Mouse (Mus musculus): Measurements from ENCODE around the gene Txndc12. TPM values are rescaled to one million over a fixed set of nuclear protein-coding genes. Genes with fewer than 3 reads are reported as not detected.

Gene Txndc12
- polyA plus RNA-seq, 1 experiment from 2014 or later, result 79.0 TPM

DNA sequence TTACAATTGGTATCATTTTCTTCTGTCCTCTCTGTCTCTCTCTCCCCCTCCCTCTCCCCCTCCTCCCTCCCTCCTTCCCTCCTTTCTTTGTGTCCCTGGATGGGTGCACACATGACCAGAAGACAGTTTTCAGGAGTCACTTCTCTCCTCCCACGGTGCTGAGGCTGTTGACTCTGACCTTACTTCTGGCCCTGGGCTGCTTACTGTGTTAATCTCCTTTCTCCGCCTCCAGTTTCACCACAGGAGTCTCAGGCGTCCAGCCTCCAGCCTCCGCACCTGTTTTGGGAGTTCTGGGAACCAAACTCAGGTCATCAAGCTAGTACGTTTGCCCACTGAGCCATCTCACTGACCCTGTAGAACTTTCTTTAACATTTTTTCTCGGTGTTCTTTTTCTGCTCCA, 69.7 kb downstream of the Txndc12 start:
- Histone ChIP-seq H3K27me3 (ENCODE audit: control insufficient read depth, insufficient read depth, low read length) (no peaks in the 10 kb centered on the region), H3K4me3 (replicated peaks; ENCODE audit: low read depth, low read length) (no peak overlapping the region), H3K36me3 (ENCODE audit: control insufficient read depth, insufficient read depth, low read length) (no peaks in the 10 kb centered on the region), H3K9me3 (ENCODE audit: control insufficient read depth, low read length) (no peaks in the 10 kb centered on the region; the same call in 1 of the 2 replicates), H3K9ac (replicated peaks; ENCODE audit: low read length) (no peak overlapping the region), H3K4me1 (ENCODE audit: control insufficient read depth, insufficient read depth, low read length) (peaks cover 8% of the 10 kb centered on the region), H3K27ac (replicated peaks; ENCODE audit: low read depth, low read length) (no peak overlapping the region), H3K4me2 (ENCODE audit: low read length) (no peak overlapping the region)
- ATAC-seq (ENCODE audit: low FRiP score, low TSS enrichment), result no peak
- 36% methylated on average over 6 of the region's 6 CpGs for WGBS
- DNase-seq, result no peak

DNA sequence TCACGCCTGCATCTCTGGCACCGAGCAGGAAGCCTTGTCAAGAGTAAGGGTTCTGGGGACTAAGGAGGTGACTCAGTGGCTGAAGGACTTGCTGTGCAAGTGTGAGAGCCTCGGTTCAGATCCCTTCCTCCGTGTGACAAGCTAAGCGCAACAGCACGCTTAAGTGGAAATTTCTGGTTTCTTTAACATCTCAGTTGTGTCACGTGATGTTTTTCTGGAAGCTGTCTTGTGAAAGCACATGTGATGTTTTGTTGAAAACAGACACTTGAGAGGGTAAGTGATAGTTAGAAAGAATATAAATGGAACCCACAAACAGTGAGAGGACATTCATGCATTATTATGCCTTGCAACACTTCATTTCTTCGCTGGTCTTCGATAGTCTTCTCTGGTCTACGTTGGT, 70.4 kb downstream of the Txndc12 start:
- ATAC-seq (ENCODE audit: low FRiP score, low TSS enrichment) (no peak), DNase-seq (no peak)
- Histone ChIP-seq H3K4me1 (ENCODE audit: control insufficient read depth, insufficient read depth, low read length) (peaks cover 5% of the 10 kb centered on the region; the same call in 1 of the 2 replicates), H3K27ac (replicated peaks; ENCODE audit: low read depth, low read length) (no peak overlapping the region), H3K4me2 (ENCODE audit: low read length) (no peak overlapping the region), H3K4me3 (replicated peaks; ENCODE audit: low read depth, low read length) (no peak overlapping the region), H3K27me3 (ENCODE audit: control insufficient read depth, insufficient read depth, low read length) (no peaks in the 10 kb centered on the region), H3K9me3 (ENCODE audit: control insufficient read depth, low read length) (no peaks in the 10 kb centered on the region; the same call in 1 of the 2 replicates), H3K9ac (replicated peaks; ENCODE audit: low read length) (no peak overlapping the region), H3K36me3 (ENCODE audit: control insufficient read depth, insufficient read depth, low read length) (no peaks in the 10 kb centered on the region)
- WGBS, result 92% methylated on average over 10 of the region's 10 CpGs

- Histone ChIP-seq H3K27ac (replicated peaks; ENCODE audit: low read depth, low read length) (no peak overlapping the region), H3K4me2 (ENCODE audit: low read length) (no peak overlapping the region), H3K4me1 (ENCODE audit: control insufficient read depth, insufficient read depth, low read length) (peaks cover 5% of the 10 kb centered on the region; the same call in 1 of the 2 replicates), H3K9me3 (ENCODE audit: control insufficient read depth, low read length) (no peaks in the 10 kb centered on the region; the same call in 1 of the 2 replicates), H3K27me3 (ENCODE audit: control insufficient read depth, insufficient read depth, low read length) (no peaks in the 10 kb centered on the region), H3K4me3 (replicated peaks; ENCODE audit: low read depth, low read length) (no peak overlapping the region), H3K9ac (replicated peaks; ENCODE audit: low read length) (no peak overlapping the region), H3K36me3 (ENCODE audit: control insufficient read depth, insufficient read depth, low read length) (no peaks in the 10 kb centered on the region)
- DNase-seq (peak; percentile 34), ATAC-seq (ENCODE audit: low FRiP score, low TSS enrichment) (no peak)
- 25% methylated on average over 6 of the region's 6 CpGs for WGBS
These were observed 71.5 kb downstream of the Txndc12 start for GRCm38 (mm10) chr4:108905859-108906258.

GRCm38 (mm10) chr4:108907475-108907874, 73.1 kb downstream of the Txndc12 start:
- ATAC-seq (ENCODE audit: low FRiP score, low TSS enrichment) (no peak), DNase-seq (no peak)
- H3K9ac ChIP-seq (replicated peaks; ENCODE audit: low read length), result no peak overlapping the region
- no peaks in the 10 kb centered on the region for H3K36me3 ChIP-seq (ENCODE audit: control insufficient read depth, insufficient read depth, low read length)
- peaks cover 5% of the 10 kb centered on the region; the same call in 1 of the 2 replicates for H3K4me1 ChIP-seq (ENCODE audit: control insufficient read depth, insufficient read depth, low read length)
- H3K27ac ChIP-seq (replicated peaks; ENCODE audit: low read depth, low read length), result no peak overlapping the region
- no peaks in the 10 kb centered on the region for H3K27me3 ChIP-seq (ENCODE audit: control insufficient read depth, insufficient read depth, low read length)
- H3K4me2 ChIP-seq (ENCODE audit: low read length), result no peak overlapping the region
- no peaks in the 10 kb centered on the region; the same call in 1 of the 2 replicates for H3K9me3 ChIP-seq (ENCODE audit: control insufficient read depth, low read length)
- H3K4me3 ChIP-seq (replicated peaks; ENCODE audit: low read depth, low read length), result no peak overlapping the region

GRCm38 (mm10) chr4:108909872-108910425, 75.5 kb downstream of the Txndc12 start:
- DNase-seq (no peak), ATAC-seq (ENCODE audit: low FRiP score, low TSS enrichment) (no peak)
- Histone ChIP-seq H3K27me3 (ENCODE audit: control insufficient read depth, insufficient read depth, low read length) (no peaks in the 10 kb centered on the region), H3K36me3 (ENCODE audit: control insufficient read depth, insufficient read depth, low read length) (no peaks in the 10 kb centered on the region), H3K9me3 (ENCODE audit: control insufficient read depth, low read length) (no peaks in the 10 kb centered on the region; the same call in 1 of the 2 replicates), H3K4me1 (ENCODE audit: control insufficient read depth, insufficient read depth, low read length) (peaks cover 5% of the 10 kb centered on the region; the same call in 1 of the 2 replicates), H3K9ac (replicated peaks; ENCODE audit: low read length) (no peak overlapping the region), H3K4me3 (replicated peaks; ENCODE audit: low read depth, low read length) (no peak overlapping the region), H3K27ac (replicated peaks; ENCODE audit: low read depth, low read length) (no peak overlapping the region), H3K4me2 (ENCODE audit: low read length) (no peak overlapping the region)
- 81% methylated on average over 8 of the region's 8 CpGs for WGBS

Other genes starting within 250 kb of the Txndc12 start
- 21.1 and 25.3 TPM in 2 replicates for gene Cc2d1b, start 214.7 kb upstream of the Txndc12 start, polyA plus RNA-seq (2014; fragmentation: Nextera tagmentation; extraction: Ambion mirVana)
- gene 3110021N24Rik, start 115.0 kb upstream of the Txndc12 start, polyA plus RNA-seq (2014; fragmentation: Nextera tagmentation; extraction: Ambion mirVana), result 1.1 and 4.0 TPM in 2 replicates
- 7.9 and 13.6 TPM in 2 replicates for gene Zfyve9, start 53.8 kb upstream of the Txndc12 start, polyA plus RNA-seq (2014; fragmentation: Nextera tagmentation; extraction: Ambion mirVana)
- gene Btf3l4, start 987 bp upstream of the Txndc12 start, polyA plus RNA-seq (2014; fragmentation: Nextera tagmentation; extraction: Ambion mirVana), result 243 and 255 TPM in 2 replicates
- 24.4 and 27.6 TPM in 2 replicates for gene Kti12, start 13.2 kb downstream of the Txndc12 start, polyA plus RNA-seq (2014; fragmentation: Nextera tagmentation; extraction: Ambion mirVana)
- 1.8 and 2.2 TPM in 2 replicates for gene A730015C16Rik, start 14.0 kb downstream of the Txndc12 start, polyA plus RNA-seq (2014; fragmentation: Nextera tagmentation; extraction: Ambion mirVana)
- gene Rab3b, start 44.5 kb downstream of the Txndc12 start, polyA plus RNA-seq (2014; fragmentation: Nextera tagmentation; extraction: Ambion mirVana), result 110 and 140 TPM in 2 replicates
- 57.0 and 71.8 TPM in 2 replicates for gene Nrd1, start 166.1 kb downstream of the Txndc12 start, polyA plus RNA-seq (2014; fragmentation: Nextera tagmentation; extraction: Ambion mirVana)

Data from midbrain, embryonic 14.5 days (tissue).